Mouse (Mus musculus): ENCODE data around the gene Ksr1. TPM values are rescaled to one million over a fixed set of nuclear protein-coding genes. Genes with fewer than 3 reads are reported as not detected.

Gene Ksr1
- polyA plus RNA-seq, 1 experiment from 2014 or later, result 0.67 TPM

DNA sequence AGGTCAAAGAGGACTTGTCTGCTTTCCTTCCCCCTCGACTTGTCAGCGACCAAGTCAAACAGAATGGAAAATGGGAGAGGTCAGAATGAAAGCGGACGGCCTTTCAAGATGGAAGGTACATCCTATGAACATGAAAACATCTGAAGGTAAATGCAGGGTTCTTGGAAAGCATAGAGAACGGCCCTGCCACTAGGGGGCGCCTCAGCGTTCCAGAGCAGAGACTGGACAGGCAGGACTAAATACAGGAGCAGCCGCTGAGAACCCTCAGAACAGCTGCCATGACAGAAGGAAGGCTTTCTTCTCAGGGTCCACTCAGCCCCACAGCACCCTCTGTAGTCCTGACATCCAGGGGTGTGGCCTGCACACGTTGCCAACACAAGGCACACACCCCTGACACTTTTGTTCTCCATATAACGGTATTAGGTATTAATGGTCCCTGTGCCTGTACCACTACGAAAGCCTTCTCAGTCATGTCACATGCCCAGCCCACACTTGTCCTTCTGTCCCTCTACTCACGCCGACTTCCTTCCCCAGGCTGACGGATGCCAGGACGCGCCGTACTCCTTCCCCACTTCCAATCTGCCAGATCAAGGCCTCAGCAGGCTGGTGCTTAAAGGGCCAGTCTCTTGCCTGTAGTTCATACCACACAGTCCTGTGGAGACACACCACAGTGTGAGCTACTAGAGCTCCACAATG is 126.2 kb downstream of the Ksr1 start:
- no peaks in the 10 kb centered on the region for H3K9me3 ChIP-seq (ENCODE audit: control insufficient read depth, low read length)
- ATAC-seq (ENCODE audit: low FRiP score, low TSS enrichment) (no peak), DNase-seq (ENCODE audit: low spot score) (peak; percentile 54)
- 69% methylated on average over 17 of the region's 17 CpGs for WGBS
- H3K4me2 ChIP-seq (replicated peaks; ENCODE audit: low read depth), result no peak overlapping the region
- TF ChIP-seq EP300 (optimal IDR thresholded peaks at IDR 0.05) (no peak), CTCF (IDR thresholded peaks at IDR 0.05; ENCODE audit: low read depth) (peak; percentile 67)
- no peak overlapping the region for H3K4me3 ChIP-seq (ENCODE audit: low read depth, low read length)
- no peaks in the 10 kb centered on the region; the same call in 1 of the 2 replicates for H3K4me1 ChIP-seq (replicated peaks; ENCODE audit: control insufficient read depth, insufficient read depth)
- H3K27ac ChIP-seq (replicated peaks), result no peak overlapping the region
- H3K36me3 ChIP-seq (ENCODE audit: control insufficient read depth, insufficient read depth, low read length), result peaks cover 5% of the 10 kb centered on the region; the same call in 1 of the 2 replicates
- no peak overlapping the region for H3K9ac ChIP-seq (ENCODE audit: low read length)
- H3K27me3 ChIP-seq (ENCODE audit: control insufficient read depth, insufficient read depth, low read length), result no peaks in the 10 kb centered on the region

DNA sequence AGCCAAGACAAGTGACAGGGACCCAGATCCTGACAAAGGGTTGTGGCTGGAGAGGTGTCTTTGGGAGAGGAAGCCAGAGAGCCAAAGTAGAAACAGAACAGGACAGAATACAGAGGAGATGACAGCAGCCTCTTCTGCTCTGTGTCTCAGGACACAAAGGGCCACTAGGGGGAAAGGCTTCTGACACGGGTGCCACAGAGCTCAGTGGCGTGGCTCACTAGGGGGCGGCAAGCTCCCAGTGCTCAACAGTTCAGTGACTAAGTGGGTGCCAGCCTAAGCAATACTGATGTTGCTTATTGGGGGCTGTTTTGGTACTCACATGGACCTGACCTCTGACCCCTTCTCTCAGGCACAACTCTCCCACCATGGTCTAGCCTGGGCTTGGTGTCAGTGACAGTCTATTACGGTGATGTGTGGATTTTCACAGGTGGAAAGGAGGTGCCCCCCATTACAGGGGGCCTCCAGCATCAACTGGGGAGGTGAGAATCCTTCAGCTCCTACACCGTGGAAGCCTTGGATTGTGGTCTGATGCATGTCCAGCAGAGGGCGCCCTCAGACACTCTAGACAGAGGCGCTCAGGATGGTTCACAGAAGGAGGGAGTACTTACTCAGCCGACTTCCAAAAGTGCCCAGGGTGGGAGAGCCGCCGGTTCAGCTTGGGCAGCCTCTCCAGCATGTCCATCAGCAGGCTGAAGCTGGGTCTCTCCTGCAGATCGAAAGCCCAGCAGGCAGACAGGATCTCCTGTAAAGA is 127.1 kb downstream of the Ksr1 start:
- Histone ChIP-seq H3K27me3 (ENCODE audit: control insufficient read depth, insufficient read depth, low read length) (no peaks in the 10 kb centered on the region), H3K27ac (replicated peaks) (no peak overlapping the region), H3K36me3 (ENCODE audit: control insufficient read depth, insufficient read depth, low read length) (peaks cover 5% of the 10 kb centered on the region; the same call in 1 of the 2 replicates), H3K9me3 (ENCODE audit: control insufficient read depth, low read length) (no peaks in the 10 kb centered on the region), H3K4me2 (replicated peaks; ENCODE audit: low read depth) (no peak overlapping the region), H3K4me1 (replicated peaks; ENCODE audit: control insufficient read depth, insufficient read depth) (no peaks in the 10 kb centered on the region; the same call in 1 of the 2 replicates), H3K9ac (ENCODE audit: low read length) (no peak overlapping the region), H3K4me3 (ENCODE audit: low read depth, low read length) (no peak overlapping the region)
- TF ChIP-seq EP300 (optimal IDR thresholded peaks at IDR 0.05) (no peak), CTCF (IDR thresholded peaks at IDR 0.05; ENCODE audit: low read depth) (peak; percentile 84)
- WGBS, result 55% methylated on average over 11 of the region's 11 CpGs
- ATAC-seq (ENCODE audit: low FRiP score, low TSS enrichment), result peak; percentile 50
- peak; percentile 75 for DNase-seq (ENCODE audit: low spot score)

DNA sequence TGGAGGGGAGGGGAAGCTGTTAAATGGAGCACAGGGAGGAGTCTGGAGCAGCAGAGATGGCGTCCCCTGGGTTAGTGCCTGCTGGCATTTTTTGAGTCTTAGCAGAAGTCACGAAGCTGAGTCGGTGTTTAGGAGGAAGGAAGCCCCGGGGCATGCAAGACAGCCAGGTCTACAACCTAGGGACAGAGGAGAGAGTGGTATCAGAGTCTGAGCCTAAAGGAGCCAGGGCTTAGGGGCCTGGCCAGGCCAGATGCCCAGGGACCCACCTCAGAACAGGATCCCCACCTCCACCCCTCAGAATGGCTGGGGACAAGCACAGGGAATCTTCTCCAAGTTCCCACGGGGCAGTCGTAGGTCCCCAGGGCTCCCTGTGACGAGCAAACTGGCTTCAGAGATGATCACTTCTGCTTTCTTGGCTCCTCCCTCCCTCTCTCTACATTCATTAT is 129.0 kb downstream of the Ksr1 start:
- Histone ChIP-seq H3K9ac (ENCODE audit: low read length) (no peak overlapping the region), H3K4me3 (ENCODE audit: low read depth, low read length) (no peak overlapping the region), H3K27ac (replicated peaks) (no peak overlapping the region), H3K9me3 (ENCODE audit: control insufficient read depth, low read length) (no peaks in the 10 kb centered on the region), H3K27me3 (ENCODE audit: control insufficient read depth, insufficient read depth, low read length) (no peaks in the 10 kb centered on the region), H3K36me3 (ENCODE audit: control insufficient read depth, insufficient read depth, low read length) (peaks cover 5% of the 10 kb centered on the region; the same call in 1 of the 2 replicates), H3K4me2 (replicated peaks; ENCODE audit: low read depth) (no peak overlapping the region), H3K4me1 (replicated peaks; ENCODE audit: control insufficient read depth, insufficient read depth) (no peaks in the 10 kb centered on the region; the same call in 1 of the 2 replicates)
- WGBS, result 74% methylated on average over 7 of the region's 7 CpGs
- ATAC-seq (ENCODE audit: low FRiP score, low TSS enrichment), result no peak
- no peak for DNase-seq (ENCODE audit: low spot score)
- TF ChIP-seq EP300 (optimal IDR thresholded peaks at IDR 0.05), result no peak

DNA sequence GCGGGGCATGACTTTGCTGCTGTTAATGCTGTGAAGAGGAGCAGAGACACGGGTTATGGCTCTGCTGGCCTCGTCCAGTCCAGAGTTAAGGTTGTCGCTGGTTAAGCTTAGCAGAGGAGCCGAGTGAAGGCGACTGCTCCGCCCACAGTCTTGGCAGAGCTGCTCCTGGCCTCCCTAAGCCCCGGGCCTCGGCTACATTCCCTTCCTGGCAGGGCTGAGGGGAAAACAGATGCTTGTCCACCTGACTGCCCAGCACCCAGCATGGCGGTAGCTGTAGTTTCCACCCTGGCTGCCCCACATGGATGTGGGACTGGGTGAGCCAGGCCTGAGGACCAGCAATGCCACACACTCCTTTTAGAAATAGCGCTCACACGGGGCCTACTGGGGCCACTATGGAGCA is 130.0 kb downstream of the Ksr1 start:
- DNase-seq (ENCODE audit: low spot score) (no peak), ATAC-seq (ENCODE audit: low FRiP score, low TSS enrichment) (no peak)

DNA sequence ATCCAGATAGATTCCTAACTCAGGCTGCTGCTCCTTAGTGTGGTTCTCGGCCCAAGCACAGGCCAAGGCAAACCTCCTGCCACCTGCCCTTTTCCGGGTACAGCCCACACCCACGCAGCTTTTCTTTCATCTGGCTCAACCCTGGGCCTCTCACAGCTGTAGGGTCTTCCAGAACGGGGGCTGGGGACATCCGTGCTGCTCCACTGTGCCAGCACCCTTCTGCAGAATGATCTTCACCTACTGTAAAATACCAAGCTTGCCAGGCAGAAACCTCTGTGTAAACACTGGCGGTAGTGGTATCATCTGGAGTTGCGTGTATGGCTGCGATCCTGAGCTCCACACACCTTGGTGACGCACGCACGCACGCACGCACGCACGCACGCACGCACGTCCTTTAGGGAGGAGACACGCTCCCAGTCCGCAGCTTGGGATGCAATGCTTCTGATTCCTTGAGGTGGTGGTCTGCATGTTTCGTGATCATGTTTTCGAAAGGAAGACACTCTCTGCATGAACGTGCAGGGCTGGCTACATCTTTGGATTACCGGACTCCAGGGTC is 130.5 kb downstream of the Ksr1 start:
- Histone ChIP-seq H3K4me3 (ENCODE audit: low read depth, low read length) (no peak overlapping the region), H3K9me3 (ENCODE audit: control insufficient read depth, low read length) (no peaks in the 10 kb centered on the region), H3K4me1 (replicated peaks; ENCODE audit: control insufficient read depth, insufficient read depth) (no peaks in the 10 kb centered on the region; the same call in 1 of the 2 replicates), H3K27ac (replicated peaks) (no peak overlapping the region), H3K36me3 (ENCODE audit: control insufficient read depth, insufficient read depth, low read length) (peaks cover 5% of the 10 kb centered on the region; the same call in 1 of the 2 replicates), H3K4me2 (replicated peaks; ENCODE audit: low read depth) (no peak overlapping the region), H3K9ac (ENCODE audit: low read length) (no peak overlapping the region), H3K27me3 (ENCODE audit: control insufficient read depth, insufficient read depth, low read length) (no peaks in the 10 kb centered on the region)
- ATAC-seq (ENCODE audit: low FRiP score, low TSS enrichment), result no peak
- no peak for TF ChIP-seq EP300 (optimal IDR thresholded peaks at IDR 0.05)
- no peak for TF ChIP-seq CTCF (IDR thresholded peaks at IDR 0.05; ENCODE audit: low read depth)
- no peak for DNase-seq (ENCODE audit: low spot score)
- WGBS, result 83% methylated on average over 24 of the region's 24 CpGs

More for the DNA sequence above, 130.0 kb downstream of the Ksr1 start:
- H3K9ac ChIP-seq (ENCODE audit: low read length), result no peak overlapping the region
- H3K4me2 ChIP-seq (replicated peaks; ENCODE audit: low read depth), result no peak overlapping the region
- H3K27ac ChIP-seq (replicated peaks), result no peak overlapping the region
- WGBS, result 50% methylated on average over 12 of the region's 12 CpGs
- no peaks in the 10 kb centered on the region; the same call in 1 of the 2 replicates for H3K4me1 ChIP-seq (replicated peaks; ENCODE audit: control insufficient read depth, insufficient read depth)
- peaks cover 5% of the 10 kb centered on the region; the same call in 1 of the 2 replicates for H3K36me3 ChIP-seq (ENCODE audit: control insufficient read depth, insufficient read depth, low read length)
- no peak overlapping the region for H3K4me3 ChIP-seq (ENCODE audit: low read depth, low read length)
- no peaks in the 10 kb centered on the region for H3K27me3 ChIP-seq (ENCODE audit: control insufficient read depth, insufficient read depth, low read length)
- no peak for TF ChIP-seq CTCF (IDR thresholded peaks at IDR 0.05; ENCODE audit: low read depth)
- no peaks in the 10 kb centered on the region for H3K9me3 ChIP-seq (ENCODE audit: control insufficient read depth, low read length)
